Mouse (Mus musculus): Measurements from ENCODE around the gene Crcp. TPM values are rescaled to one million over a fixed set of nuclear protein-coding genes. Genes with fewer than 3 reads are reported as not detected.

The Crcp gene
- 30.6 TPM for polyA plus RNA-seq (2014; fragmentation: Illumina TruSeq; extraction: RNeasy Lipid Tissue Mini Kit (QIAGEN cat#74804); ENCODE audit: low read depth, low replicate concordance)

DNA sequence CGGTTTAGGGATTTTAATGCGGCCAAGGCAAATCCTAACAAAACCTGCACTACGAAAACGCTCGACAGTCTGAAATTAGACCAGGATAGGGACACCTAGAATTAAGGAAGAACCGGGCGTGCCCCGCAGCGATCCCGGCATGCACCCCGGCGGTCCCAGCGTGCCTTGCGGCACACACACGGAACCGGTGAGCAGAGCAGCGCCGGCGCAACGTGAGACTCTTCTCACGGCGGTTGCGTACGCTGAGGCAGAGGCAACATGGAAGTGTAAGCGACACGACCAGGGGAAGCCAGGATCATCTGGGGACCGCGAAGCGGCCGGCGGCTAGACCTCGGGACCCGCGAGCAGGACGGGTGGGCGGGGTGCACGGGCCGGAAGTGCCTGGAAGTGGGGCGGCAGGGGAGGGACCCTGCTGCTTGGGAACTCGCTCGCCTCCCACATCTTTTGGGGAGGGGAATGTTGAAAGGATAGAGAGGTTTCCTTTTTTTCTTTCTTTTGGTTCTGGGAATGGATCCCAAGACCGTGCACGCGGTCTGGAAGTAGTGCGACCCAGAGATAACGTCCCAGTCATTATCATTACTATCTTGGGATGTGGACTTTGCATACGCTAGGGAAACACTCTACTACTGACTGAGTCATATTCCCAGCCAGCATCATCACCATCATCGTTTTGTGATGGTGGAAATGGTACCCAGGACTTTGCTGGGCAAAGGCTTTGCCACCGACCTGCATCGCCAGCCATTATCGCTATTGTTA is at the start of gene Crcp, which contains the start of gene Asl:
Crcp (plus strand) TSS at position 149 of the 756 bp plus-strand sequence.
Asl (minus strand) TSS at position 106 of the 756 bp plus-strand sequence.

DNA sequence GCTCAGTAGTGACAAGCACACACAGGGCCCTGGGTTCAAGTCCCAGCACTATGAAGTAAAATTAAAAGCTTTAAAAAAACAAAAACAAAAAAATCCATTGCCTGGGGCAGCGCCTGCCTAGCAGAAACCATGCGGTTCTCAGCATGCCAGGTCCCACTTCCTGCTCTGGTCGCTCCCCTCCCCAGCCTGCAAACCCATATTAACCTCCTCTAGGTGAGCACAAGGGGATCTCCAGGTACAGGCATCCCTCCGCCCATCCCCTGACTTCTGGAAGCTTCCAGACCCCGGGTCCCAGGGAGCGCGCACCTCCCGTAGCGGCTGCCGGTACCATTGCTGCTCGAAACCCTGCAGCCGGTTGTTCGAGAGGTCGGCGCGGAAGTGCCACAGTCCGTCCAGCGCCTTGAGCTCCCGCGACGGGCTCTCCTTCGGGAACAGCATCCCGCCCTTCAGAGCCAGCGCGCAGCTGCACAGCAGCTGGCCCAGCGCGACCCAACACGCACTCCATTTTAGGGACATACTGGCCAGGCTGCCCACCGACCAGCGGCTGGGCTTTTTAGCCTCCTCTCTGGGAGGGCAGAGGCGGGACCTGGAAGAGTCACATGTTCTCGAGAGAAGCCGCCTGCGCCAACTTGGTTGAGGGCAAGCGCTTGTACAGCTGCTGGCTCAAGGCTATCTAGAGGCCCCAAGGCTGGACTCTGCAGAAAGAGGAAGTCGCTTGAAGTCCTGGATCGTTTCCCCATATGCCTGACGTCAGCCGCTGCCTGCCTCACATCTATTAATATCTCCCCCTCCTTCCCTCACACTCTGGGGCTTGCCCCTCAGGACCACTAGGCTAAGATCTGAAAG is 26.6 kb upstream of the Crcp start, which contains the start of gene Gusb:
Gusb (minus strand) TSS at position 749 of the 846 bp plus-strand sequence.

DNA sequence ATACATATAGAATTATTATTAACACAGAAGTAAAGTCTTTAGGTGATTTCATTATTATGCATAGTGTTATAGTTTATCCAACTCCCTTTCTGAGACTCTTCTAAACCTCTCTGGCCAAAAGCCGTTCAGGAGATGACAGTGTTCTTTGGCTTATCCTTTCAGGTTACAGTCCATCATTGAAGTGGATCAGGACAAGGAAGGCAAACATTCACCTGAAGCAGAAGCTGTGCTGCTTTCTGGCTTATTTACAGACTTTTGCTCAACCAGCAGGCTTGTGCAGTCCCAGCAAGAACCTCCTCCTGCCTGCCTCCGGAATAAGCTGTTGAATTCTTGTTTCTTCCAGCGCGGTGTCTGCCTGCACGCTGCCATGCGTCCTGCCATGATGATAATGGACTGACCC is 43.9 kb downstream of the Crcp start, which contains the start of gene Tpst1:
Tpst1 (plus strand) TSS at position 301 of the 400 bp plus-strand sequence.

Other genes starting within 250 kb of the Crcp start
- 37.1 TPM for gene Psph, start 241.8 kb upstream of the Crcp start, polyA plus RNA-seq (2014; fragmentation: Illumina TruSeq; extraction: RNeasy Lipid Tissue Mini Kit (QIAGEN cat#74804); ENCODE audit: low read depth, low replicate concordance)
- 34.2 TPM for gene Sumf2, start 182.3 kb upstream of the Crcp start, polyA plus RNA-seq (2014; fragmentation: Illumina TruSeq; extraction: RNeasy Lipid Tissue Mini Kit (QIAGEN cat#74804); ENCODE audit: low read depth, low replicate concordance)
- gene Chchd2, start 141.8 kb upstream of the Crcp start, polyA plus RNA-seq (2014; fragmentation: Illumina TruSeq; extraction: RNeasy Lipid Tissue Mini Kit (QIAGEN cat#74804); ENCODE audit: low read depth, low replicate concordance): 523 TPM
- 6.5 TPM for gene Zbed5, start 133.6 kb upstream of the Crcp start, polyA plus RNA-seq (2014; fragmentation: Illumina TruSeq; extraction: RNeasy Lipid Tissue Mini Kit (QIAGEN cat#74804); ENCODE audit: low read depth, low replicate concordance)
- gene Phkg1, start 130.7 kb upstream of the Crcp start, polyA plus RNA-seq (2014; fragmentation: Illumina TruSeq; extraction: RNeasy Lipid Tissue Mini Kit (QIAGEN cat#74804); ENCODE audit: low read depth, low replicate concordance): 14.6 TPM
- 23.8 TPM for gene Nupr1l, start 120.8 kb upstream of the Crcp start, polyA plus RNA-seq (2014; fragmentation: Illumina TruSeq; extraction: RNeasy Lipid Tissue Mini Kit (QIAGEN cat#74804); ENCODE audit: low read depth, low replicate concordance)
- gene Vkorc1l1, start 87.3 kb upstream of the Crcp start, polyA plus RNA-seq (2014; fragmentation: Illumina TruSeq; extraction: RNeasy Lipid Tissue Mini Kit (QIAGEN cat#74804); ENCODE audit: low read depth, low replicate concordance): 55.4 TPM
- 51.7 TPM for gene Gusb, start 26.2 kb upstream of the Crcp start, polyA plus RNA-seq (2014; fragmentation: Illumina TruSeq; extraction: RNeasy Lipid Tissue Mini Kit (QIAGEN cat#74804); ENCODE audit: low read depth, low replicate concordance)
- 76.8 TPM for gene Asl, start within 50 bp of the Crcp start, polyA plus RNA-seq (2014; fragmentation: Illumina TruSeq; extraction: RNeasy Lipid Tissue Mini Kit (QIAGEN cat#74804); ENCODE audit: low read depth, low replicate concordance)
- gene Tpst1, start 44.0 kb downstream of the Crcp start, polyA plus RNA-seq (2014; fragmentation: Illumina TruSeq; extraction: RNeasy Lipid Tissue Mini Kit (QIAGEN cat#74804); ENCODE audit: low read depth, low replicate concordance): 34.7 TPM
- 5.0 TPM for gene Kctd7, start 115.6 kb downstream of the Crcp start, polyA plus RNA-seq (2014; fragmentation: Illumina TruSeq; extraction: RNeasy Lipid Tissue Mini Kit (QIAGEN cat#74804); ENCODE audit: low read depth, low replicate concordance)
- gene Rabgef1, start 142.5 kb downstream of the Crcp start, polyA plus RNA-seq (2014; fragmentation: Illumina TruSeq; extraction: RNeasy Lipid Tissue Mini Kit (QIAGEN cat#74804); ENCODE audit: low read depth, low replicate concordance): 31.3 TPM
- gene Tmem248, start 187.8 kb downstream of the Crcp start, polyA plus RNA-seq (2014; fragmentation: Illumina TruSeq; extraction: RNeasy Lipid Tissue Mini Kit (QIAGEN cat#74804); ENCODE audit: low read depth, low replicate concordance): 43.4 TPM
- gene Sbds, start 226.2 kb downstream of the Crcp start, polyA plus RNA-seq (2014; fragmentation: Illumina TruSeq; extraction: RNeasy Lipid Tissue Mini Kit (QIAGEN cat#74804); ENCODE audit: low read depth, low replicate concordance): 92.8 TPM
- 15.6 TPM for gene Tyw1, start 226.3 kb downstream of the Crcp start, polyA plus RNA-seq (2014; fragmentation: Illumina TruSeq; extraction: RNeasy Lipid Tissue Mini Kit (QIAGEN cat#74804); ENCODE audit: low read depth, low replicate concordance)

All from adipose tissue, adult 10 weeks (tissue).